Mouse (Mus musculus) liver, adult 2 months (tissue): ENCODE results near the gene Zfp324. TPM values are rescaled to one million over a fixed set of nuclear protein-coding genes. Genes with fewer than 3 reads are reported as not detected.

ENCODE experiments used
- DNase-seq: peaks from one replicate; pipeline ENCODE4 v3.0.0-alpha.2; 2011; ENCODE audit warnings: low read depth, low spot score; ENCODE audit errors: extremely low read depth
- H3K27ac ChIP-seq: fragments of 200-500 bp; replicated peaks from 2 replicates; pipeline ENCODE4 v1.5.1; 2012; ENCODE audit warnings: low read depth, mild to moderate bottlenecking, control low read depth, inconsistent platforms, low read length; ENCODE audit not compliant: insufficient read depth
- H3K27me3 ChIP-seq: fragments of 200-500 bp; 2 replicates; pipeline ENCODE4 v1.6.1; 2012; ENCODE audit warnings: mild to moderate bottlenecking, moderate library complexity, low read length, inconsistent platforms; ENCODE audit not compliant: control insufficient read depth, insufficient read depth
- H3K36me3 ChIP-seq: fragments of 200-500 bp; 2 replicates; pipeline ENCODE4 v1.6.1; 2012; ENCODE audit warnings: low read length, inconsistent platforms; ENCODE audit not compliant: control insufficient read depth, insufficient read depth
- H3K4me1 ChIP-seq: fragments of 200-500 bp; 2 replicates; pipeline ENCODE4 v1.6.1; 2011; ENCODE audit warnings: low read length; ENCODE audit not compliant: control insufficient read depth, insufficient read depth
- H3K4me3 ChIP-seq: fragments of 200-500 bp; 2 replicates; pipeline ENCODE4 v1.5.1; 2011; ENCODE audit warnings: low read depth, mild to moderate bottlenecking, control low read depth, low read length, moderate library complexity; ENCODE audit not compliant: insufficient read depth
- H3K79me2 ChIP-seq: fragments of 200-500 bp; 2 replicates; pipeline ENCODE4 v1.6.1; 2012; ENCODE audit warnings: inconsistent platforms, mild to moderate bottlenecking, low read length, moderate library complexity; ENCODE audit not compliant: control insufficient read depth, insufficient read depth
- H3K9ac ChIP-seq: fragments of 200-500 bp; 2 replicates; pipeline ENCODE4 v1.6.1; 2012; ENCODE audit warnings: low read depth, mild to moderate bottlenecking, control low read depth, inconsistent platforms, low read length
- CTCF ChIP-seq: fragments of 200-500 bp; IDR thresholded peaks from 2 replicates; pipeline ENCODE4 v1.5.1; 2011; ENCODE audit warnings: low read depth, low read length, control low read depth
- POLR2A ChIP-seq: fragments of 200-500 bp; IDR thresholded peaks from 2 replicates; pipeline ENCODE4 v1.6.1; 2011; ENCODE audit warnings: low read length, control low read depth; ENCODE audit not compliant: insufficient read depth; ENCODE audit errors: extremely low read depth
- WGBS: fragments of 180-500 bp; shearing (Covaris S2); methylation state at CpG from one replicate; pipeline ENCODE4 v1.1.7; 2018; 5-methylcytosine and 5-hydroxymethylcytosine counted together
- polyA plus RNA-seq: library from polyadenylated mRNA; depleted of rRNA; stranded (reverse); fragments of >200 nt; gene quantifications from 2 replicates; pipeline ENCODE4 v1.2.3, GENCODE M21; 2012
- total RNA-seq: library from RNA; depleted of rRNA; stranded (reverse); fragments of >200 nt; gene quantifications from 2 replicates; pipeline ENCODE4 v1.2.3, GENCODE M21; 2014

Zfp324 gene
- total and polyA plus RNA-seq, 2 experiments: 4.1 to 5.2 TPM

GRCm38 (mm10) chr7:12998053-12998452 is 32.4 kb downstream of the Zfp324 start, which contains the start of gene Slc27a5:
Gene Slc27a5, minus strand, starts transcription at chr7:12998192.
- H3K79me2 ChIP-seq: peaks cover 4% of the 10 kb centered on the region; the same call in 1 of the 2 replicates
- no peaks in the 10 kb centered on the region for H3K27me3 ChIP-seq
- H3K9ac ChIP-seq: peak within 1 kb of the TSS; percentile 91
- H3K27ac ChIP-seq: peak within 1 kb of the TSS; percentile 98
- peak; percentile 97 for DNase-seq
- H3K4me1 ChIP-seq: peaks cover 18% of the 10 kb centered on the region
- H3K4me3 ChIP-seq: peak within 1 kb of the TSS; percentile 93
- peaks cover 19% of the 10 kb centered on the region for H3K36me3 ChIP-seq
- WGBS: 15% methylated on average over 5 of the region's 5 CpGs
- TF ChIP-seq POLR2A (no peak), CTCF (no peak)

- Histone ChIP-seq H3K27me3 (no peaks in the 10 kb centered on the region), H3K36me3 (peaks cover 17% of the 10 kb centered on the region), H3K9ac (peak within 1 kb of the TSS; percentile 91), H3K4me1 (peaks cover 15% of the 10 kb centered on the region), H3K27ac (peak within 1 kb of the TSS; percentile 98), H3K79me2 (peaks cover 4% of the 10 kb centered on the region; the same call in 1 of the 2 replicates), H3K4me3 (peak within 1 kb of the TSS; percentile 93)
- WGBS: 21% methylated on average over 3 of the region's 3 CpGs
- TF ChIP-seq CTCF: no peak
- no peak for TF ChIP-seq POLR2A
- DNase-seq: peak; percentile 93
These were observed 33.2 kb downstream of the Zfp324 start, which contains the start of gene Trim28 for GRCm38 (mm10) chr7:12998851-12999250. Gene Trim28, plus strand, starts transcription at chr7:12999114.

GRCm38 (mm10) chr7:13001584-13001983 is 35.9 kb downstream of the Zfp324 start:
- Histone ChIP-seq H3K4me1 (peaks cover 5% of the 10 kb centered on the region), H3K36me3 (peaks cover 19% of the 10 kb centered on the region), H3K79me2 (peaks cover 4% of the 10 kb centered on the region; the same call in 1 of the 2 replicates), H3K27me3 (no peaks in the 10 kb centered on the region), H3K4me3 (peak overlapping the region; percentile 43; the same call in 1 of the 2 replicates), H3K9ac (no peak overlapping the region), H3K27ac (peak overlapping the region; percentile 47)
- TF ChIP-seq CTCF (no peak), POLR2A (no peak)
- 21% methylated on average over 1 of the region's 1 CpGs for WGBS
- peak; percentile 88 for DNase-seq

DNA sequence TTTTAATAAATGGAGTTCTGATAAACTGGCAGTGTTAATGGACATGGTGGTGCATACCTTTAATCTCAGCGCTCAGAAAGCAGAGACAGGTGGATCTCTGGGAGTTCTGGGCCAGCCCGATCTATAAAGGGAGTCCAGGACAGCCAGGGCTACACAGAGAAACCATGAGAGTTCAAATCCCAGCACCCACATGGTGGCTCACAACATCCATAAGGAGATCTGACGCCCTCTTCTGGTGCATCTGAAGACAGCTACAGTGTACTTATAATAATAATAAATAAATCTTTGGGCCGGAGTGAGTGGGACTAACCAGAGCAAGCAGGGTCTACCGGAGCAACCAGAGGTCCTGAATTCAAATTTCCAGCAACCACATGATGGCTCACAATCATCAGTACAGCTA is 37.7 kb downstream of the Zfp324 start:
- Histone ChIP-seq H3K4me3 (no peak overlapping the region), H3K9ac (no peak overlapping the region), H3K36me3 (peaks cover 19% of the 10 kb centered on the region), H3K27me3 (no peaks in the 10 kb centered on the region), H3K4me1 (peaks cover 5% of the 10 kb centered on the region), H3K27ac (no peak overlapping the region), H3K79me2 (no peaks in the 10 kb centered on the region; the same call in 1 of the 2 replicates)
- no peak for DNase-seq
- TF ChIP-seq POLR2A (no peak), CTCF (no peak)
- WGBS: 81% methylated on average over 5 of the region's 5 CpGs

GRCm38 (mm10) chr7:13006011-13006410 is 40.4 kb downstream of the Zfp324 start:
- Histone ChIP-seq H3K9ac (no peak overlapping the region), H3K27me3 (no peaks in the 10 kb centered on the region), H3K36me3 (peaks cover 19% of the 10 kb centered on the region), H3K4me1 (peaks cover 10% of the 10 kb centered on the region), H3K4me3 (no peak overlapping the region), H3K79me2 (no peaks in the 10 kb centered on the region), H3K27ac (no peak overlapping the region)
- TF ChIP-seq CTCF (no peak), POLR2A (no peak)
- WGBS: 84% methylated on average over 17 of the region's 17 CpGs
- DNase-seq: no peak

- no peaks in the 10 kb centered on the region for H3K27me3 ChIP-seq
- TF ChIP-seq POLR2A (no peak), CTCF (no peak)
- H3K9ac ChIP-seq: no peak overlapping the region
- no peak for DNase-seq
- no peak overlapping the region for H3K27ac ChIP-seq
- peaks cover 10% of the 10 kb centered on the region for H3K4me1 ChIP-seq
- H3K4me3 ChIP-seq: no peak overlapping the region
- H3K36me3 ChIP-seq: peaks cover 19% of the 10 kb centered on the region
- H3K79me2 ChIP-seq: no peaks in the 10 kb centered on the region
- WGBS: 81% methylated on average over 10 of the region's 10 CpGs
These were observed 40.9 kb downstream of the Zfp324 start for GRCm38 (mm10) chr7:13006531-13006930.
